Mouse (Mus musculus) CH12.LX (cell line): ENCODE measurements around the gene Gper1. TPM values are rescaled to one million over a fixed set of nuclear protein-coding genes. Genes with fewer than 3 reads are reported as not detected.

Source experiments
- DNase-seq: peaks from one replicate; pipeline ENCODE4 v3.0.0-alpha.2; 2013; ENCODE audit errors: extremely low read depth
- H3K27ac ChIP-seq: 2 replicates; pipeline ENCODE4 v1.5.1; 2012; ENCODE audit warnings: low read depth, mild to moderate bottlenecking, control low read depth, moderate library complexity; ENCODE audit not compliant: insufficient read depth
- H3K27me3 ChIP-seq: replicated peaks from 2 replicates; pipeline ENCODE3; 2012; ENCODE audit warnings: inconsistent platforms
- H3K36me3 ChIP-seq, 2 experiments: replicated peaks in 1 of 2; 2 replicates each; pipeline versions ENCODE3 to v1.6.1; 2012; ENCODE audit warnings: inconsistent platforms in 1 of 2, low read length in 1 of 2, mild to moderate bottlenecking in 1 of 2, mixed read lengths in 1 of 2, moderate library complexity in 1 of 2; ENCODE audit not compliant: control insufficient read depth in 1 of 2, insufficient read depth in 1 of 2
- H3K4me1 ChIP-seq, 2 experiments: 2 replicates each; pipeline ENCODE4 v1.6.1; 2012; ENCODE audit warnings: inconsistent platforms in 1 of 2, moderate library complexity in 1 of 2; ENCODE audit not compliant: insufficient read depth in 2 of 2, control insufficient read depth in 1 of 2
- H3K4me2 ChIP-seq: 2 replicates; pipeline ENCODE4 v1.6.1; 2012; ENCODE audit warnings: low read depth, mild to moderate bottlenecking, control low read depth; ENCODE audit not compliant: poor library complexity, insufficient read depth, severe bottlenecking
- H3K4me3 ChIP-seq, 3 experiments: fragments of 150-350 bp in 1 of 3; sonication (generic) in 1 of 3; replicated peaks in 1 of 3; 2 replicates each; pipeline versions ENCODE3 to v1.5.1; 2011 to 2012; ENCODE audit warnings: low read depth in 2 of 3, low read length in 2 of 3, mild to moderate bottlenecking in 2 of 3, moderate library complexity in 2 of 3, control low read depth in 1 of 3, improper control_type of control experiment in 1 of 3, inconsistent platforms in 1 of 3, mixed read lengths in 1 of 3; ENCODE audit not compliant: poor library complexity in 1 of 3
- H3K79me2 ChIP-seq: replicated peaks from 2 replicates; pipeline ENCODE4 v1.6.1; 2012; ENCODE audit warnings: mild to moderate bottlenecking, moderate library complexity; ENCODE audit not compliant: control insufficient read depth, poor library complexity, insufficient read depth, severe bottlenecking; ENCODE audit errors: extremely low read depth
- H3K9ac ChIP-seq: 2 replicates; pipeline ENCODE4 v1.6.1; 2012; ENCODE audit warnings: low read depth, mild to moderate bottlenecking, control low read depth, moderate library complexity; ENCODE audit not compliant: insufficient read depth
- H3K9me3 ChIP-seq: replicated peaks from 2 replicates; pipeline ENCODE3; 2012; ENCODE audit warnings: low read length, inconsistent platforms, mixed read lengths
- E2F4 ChIP-seq: IDR thresholded peaks from 2 replicates; pipeline ENCODE4 v1.6.1; 2011; ENCODE audit warnings: low read depth, low read length, improper control_type of control experiment; ENCODE audit not compliant: insufficient replicate concordance
- ELF1 ChIP-seq: IDR thresholded peaks from 2 replicates; pipeline ENCODE4 v1.6.1; 2014; ENCODE audit warnings: low read depth, mild to moderate bottlenecking, inconsistent platforms, low read length, improper control_type of control experiment
- EP300 ChIP-seq: IDR thresholded peaks from 2 replicates; pipeline ENCODE4 v1.6.1; 2011; ENCODE audit warnings: low read length, improper control_type of control experiment
- ETS1 ChIP-seq: conservative IDR thresholded peaks from 2 replicates; pipeline ENCODE4 v1.6.1; 2012; ENCODE audit warnings: low read depth, mild to moderate bottlenecking, inconsistent platforms, low read length, improper control_type of control experiment, moderate library complexity
- GABPA ChIP-seq: IDR thresholded peaks from 2 replicates; pipeline ENCODE4 v1.6.1; 2012; ENCODE audit warnings: low read depth, low read length, improper control_type of control experiment, inconsistent platforms; ENCODE audit not compliant: insufficient replicate concordance
- IRF4 ChIP-seq: IDR thresholded peaks from 2 replicates; pipeline ENCODE4 v1.6.1; 2014; ENCODE audit warnings: low read depth, mild to moderate bottlenecking, inconsistent platforms, low read length, improper control_type of control experiment
- JUND ChIP-seq: conservative IDR thresholded peaks from 2 replicates; pipeline ENCODE4 v1.6.1; 2011; ENCODE audit warnings: low read depth, low read length, improper control_type of control experiment
- KAT2A ChIP-seq: IDR thresholded peaks from 2 replicates; pipeline ENCODE4 v1.6.1; 2012; ENCODE audit warnings: low read length, improper control_type of control experiment, inconsistent platforms; ENCODE audit not compliant: insufficient replicate concordance
- MAX ChIP-seq: IDR thresholded peaks from 2 replicates; pipeline ENCODE4 v1.6.1; 2011; ENCODE audit warnings: low read length, improper control_type of control experiment
- MAZ ChIP-seq: IDR thresholded peaks from 2 replicates; pipeline ENCODE4 v1.6.1; 2012; ENCODE audit warnings: low read depth, mild to moderate bottlenecking, inconsistent platforms, low read length, improper control_type of control experiment, moderate library complexity
- NRF1 ChIP-seq: IDR thresholded peaks from 2 replicates; pipeline ENCODE4 v1.6.1; 2014; ENCODE audit warnings: low read depth, mild to moderate bottlenecking, inconsistent platforms, low read length, improper control_type of control experiment, moderate library complexity
- PAX5 ChIP-seq: IDR thresholded peaks from 2 replicates; pipeline ENCODE4 v1.6.1; 2012; ENCODE audit warnings: low read length, inconsistent platforms, mixed read lengths
- RCOR1 ChIP-seq: conservative IDR thresholded peaks from 2 replicates; pipeline ENCODE4 v1.6.1; 2012; ENCODE audit warnings: low read depth, mild to moderate bottlenecking, inconsistent platforms, low read length, improper control_type of control experiment
- SIN3A ChIP-seq: IDR thresholded peaks from 2 replicates; pipeline ENCODE4 v1.6.1; 2012; ENCODE audit warnings: low read length, improper control_type of control experiment, inconsistent platforms
- UBTF ChIP-seq: IDR thresholded peaks from 2 replicates; pipeline ENCODE4 v1.6.1; 2012; ENCODE audit warnings: low read depth, mild to moderate bottlenecking, inconsistent platforms, low read length, improper control_type of control experiment, moderate library complexity
- ZC3H11A ChIP-seq: IDR thresholded peaks from 2 replicates; pipeline ENCODE4 v1.6.1; 2012; ENCODE audit warnings: low read depth, mild to moderate bottlenecking, inconsistent platforms, low read length, improper control_type of control experiment
- ZKSCAN1 ChIP-seq: IDR thresholded peaks from 2 replicates; pipeline ENCODE4 v1.6.1; 2012; ENCODE audit warnings: low read depth, inconsistent platforms, low read length, improper control_type of control experiment, borderline replicate concordance
- ZNF384 ChIP-seq: IDR thresholded peaks from 2 replicates; pipeline ENCODE4 v1.6.1; 2012; ENCODE audit warnings: low read depth, low read length, improper control_type of control experiment, inconsistent platforms
- dilution Hi-C: fragments of 300-500 bp; cut with MboI; formaldehyde crosslinking; loops from 2 replicates; pipeline ENCODE4 v1.14.3; 2020; ENCODE audit warnings: low sequenced_read_pairs; ENCODE audit not compliant: extremely low pct_unique_long_range_greater_than_20kb, extremely low pct_ligation_motif_present
- in situ Hi-C: fragments of 300-500 bp; cut with MboI; formaldehyde crosslinking; loops from 3 replicates; pipeline ENCODE4 v1.14.3; 2019; ENCODE audit warnings: low sequenced_read_pairs, low pct_ligation_motif_present, low pct_unique_long_range_greater_than_20kb, mixed read lengths
- polyA plus RNA-seq: library from polyadenylated mRNA; unstranded; fragments of >175 nt; gene quantifications from 2 replicates; pipeline ENCODE4 v1.2.1, GENCODE M21; 2012; ENCODE audit warnings: low read depth; ENCODE audit not compliant: insufficient read length
- total RNA-seq, 2 experiments: library from RNA; depleted of rRNA; stranded (reverse); fragments of 300-350 nt in 1 of 2; fragments of >200 nt in 1 of 2; gene quantifications; 2 replicates each; pipeline ENCODE4 v1.2.3; 2012 to 2014

Gper1 gene
- total and polyA plus RNA-seq, 3 experiments = 0.13 TPM; not detected in 2

DNA sequence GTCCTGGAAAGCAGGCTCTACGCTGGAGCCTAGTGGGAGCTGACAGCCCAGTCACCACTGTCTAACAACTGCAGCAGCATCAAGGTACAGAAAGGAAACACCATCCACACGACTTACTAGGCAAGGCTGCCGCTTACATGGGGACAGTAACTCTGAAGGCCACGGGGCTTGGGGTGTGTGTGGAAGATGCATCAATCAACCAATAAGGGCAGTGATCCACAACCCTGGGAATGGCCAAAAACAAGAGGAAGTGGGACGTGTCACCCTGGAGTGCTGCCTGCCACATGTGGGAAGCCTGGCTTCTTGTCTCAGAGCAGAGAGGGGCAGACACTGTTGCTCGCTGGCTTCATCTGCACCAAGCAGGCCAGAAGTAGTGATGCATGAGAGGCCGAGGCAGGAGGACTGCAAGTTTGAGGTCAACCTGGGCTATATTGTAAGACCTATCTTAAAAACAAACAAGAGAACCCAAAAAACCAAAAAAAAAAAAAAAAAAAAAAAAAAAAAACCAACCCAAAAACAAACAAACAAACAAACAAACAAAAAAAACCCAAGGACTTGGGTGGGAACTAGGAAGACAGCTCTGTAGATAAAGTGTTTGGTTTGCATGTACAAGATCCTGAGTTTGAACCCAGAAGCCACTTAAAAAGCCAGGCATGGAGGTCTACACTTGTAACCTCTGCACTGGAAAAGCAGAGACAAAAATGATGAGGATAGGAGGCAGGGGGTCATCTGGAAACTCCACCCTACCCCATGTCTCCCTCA, 10.0 kb downstream of the Gper1 start:
- no peaks in the 10 kb centered on the region for H3K27me3 ChIP-seq
- TF ChIP-seq SIN3A = no peak
- TF ChIP-seq MAZ = no peak
- no peak for TF ChIP-seq EP300
- TF ChIP-seq IRF4 = no peak
- no peak for TF ChIP-seq E2F4
- no peak for TF ChIP-seq ZC3H11A
- TF ChIP-seq MAX = no peak
- TF ChIP-seq RCOR1 = no peak
- no peak for TF ChIP-seq KAT2A
- no peak for TF ChIP-seq ZKSCAN1
- TF ChIP-seq ETS1 = no peak
- no peak for TF ChIP-seq GABPA
- peaks cover 0 to 10% of the 10 kb centered on the region in 2 experiments; a peak in 2 of 4 replicates for H3K4me1 ChIP-seq
- no peaks in the 10 kb centered on the region for H3K79me2 ChIP-seq
- H3K27ac ChIP-seq = no peak overlapping the region
- no peak overlapping the region for H3K9ac ChIP-seq
- H3K9me3 ChIP-seq = no peaks in the 10 kb centered on the region
- in situ Hi-C loops (no loop called here), dilution Hi-C loops (no loop called here)
- no peak overlapping the region for H3K4me3 ChIP-seq
- DNase-seq = no peak
- peaks cover 0 to 73% of the 10 kb centered on the region in 2 experiments for H3K36me3 ChIP-seq
- H3K4me2 ChIP-seq = no peak overlapping the region

- no peak for TF ChIP-seq PAX5
- TF ChIP-seq ZC3H11A = no peak
- TF ChIP-seq JUND = no peak
- no peak for TF ChIP-seq ELF1
- TF ChIP-seq UBTF = no peak
- TF ChIP-seq NRF1 = no peak
- no peak for TF ChIP-seq SIN3A
- no peak for TF ChIP-seq ZNF384
- TF ChIP-seq, all 38 proteins: peak for 0
- Histone ChIP-seq H3K27ac (no peak overlapping the region), H3K4me1 (peaks cover 0 to 10% of the 10 kb centered on the region in 2 experiments; a peak in 2 of 4 replicates), H3K79me2 (no peaks in the 10 kb centered on the region), H3K36me3 (peaks cover 0 to 73% of the 10 kb centered on the region in 2 experiments), H3K9ac (no peak overlapping the region), H3K4me3 (no peak overlapping the region), H3K9me3 (no peaks in the 10 kb centered on the region), H3K4me2 (no peak overlapping the region), H3K27me3 (no peaks in the 10 kb centered on the region)
- dilution Hi-C loops = no loop called here
- in situ Hi-C loops = no loop called here
- no peak for DNase-seq
Measured at GRCm38 (mm10) chr5:139433842-139434568, 11.1 kb downstream of the Gper1 start.
